Mouse (Mus musculus): ENCODE measurements around the gene Pygl.
"Not testable (repeated sequence)": the region's sequence is repeated elsewhere in the genome, so short reads cannot be mapped to it uniquely, and the experiment has no call there.

The Pygl gene

DNA sequence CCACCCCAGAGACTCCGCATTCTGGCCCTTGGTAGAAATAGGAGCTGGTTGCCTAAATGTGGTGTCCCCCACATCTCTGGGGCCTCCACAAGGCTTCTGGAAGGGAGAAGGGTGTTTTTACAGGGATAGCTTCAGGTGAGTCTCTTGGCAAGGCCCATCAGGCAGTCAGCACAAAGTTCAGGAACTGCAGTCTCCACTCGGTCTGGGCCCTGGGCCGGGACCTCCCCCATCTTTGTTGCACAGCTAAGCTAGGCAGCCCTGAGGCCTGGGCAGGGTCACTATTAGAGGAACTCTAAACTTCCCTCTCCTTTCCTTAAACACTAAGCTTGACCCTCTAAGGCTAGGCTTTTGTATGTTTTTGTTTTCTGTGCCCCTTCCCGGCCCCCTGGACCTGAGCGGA lies 4.6 kb downstream of the Pygl start:
- DNase-seq: no peak

DNA sequence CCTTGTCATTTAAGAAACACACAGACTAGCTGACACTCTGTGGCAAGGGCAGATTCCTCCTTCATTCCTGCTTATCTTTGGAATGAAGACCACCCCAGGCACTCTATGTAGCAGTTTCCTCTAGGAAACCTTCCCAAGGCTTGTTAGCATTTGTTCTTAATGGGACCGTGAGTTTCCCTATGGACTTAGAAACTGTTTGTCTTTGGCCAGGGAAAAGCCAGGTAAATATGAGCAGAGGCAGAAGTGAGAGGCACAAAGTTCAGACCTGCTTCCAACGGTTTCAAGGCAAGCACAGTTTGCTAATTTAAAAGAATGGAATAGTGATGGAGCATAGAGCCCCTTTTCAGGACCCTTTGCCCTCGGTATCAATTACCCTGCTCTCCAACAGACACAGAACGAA lies 8.0 kb downstream of the Pygl start:
- no peak for DNase-seq

GRCm38 (mm10) chr12:70221425-70221824 lies 9.9 kb downstream of the Pygl start:
- no peak for DNase-seq

DNA sequence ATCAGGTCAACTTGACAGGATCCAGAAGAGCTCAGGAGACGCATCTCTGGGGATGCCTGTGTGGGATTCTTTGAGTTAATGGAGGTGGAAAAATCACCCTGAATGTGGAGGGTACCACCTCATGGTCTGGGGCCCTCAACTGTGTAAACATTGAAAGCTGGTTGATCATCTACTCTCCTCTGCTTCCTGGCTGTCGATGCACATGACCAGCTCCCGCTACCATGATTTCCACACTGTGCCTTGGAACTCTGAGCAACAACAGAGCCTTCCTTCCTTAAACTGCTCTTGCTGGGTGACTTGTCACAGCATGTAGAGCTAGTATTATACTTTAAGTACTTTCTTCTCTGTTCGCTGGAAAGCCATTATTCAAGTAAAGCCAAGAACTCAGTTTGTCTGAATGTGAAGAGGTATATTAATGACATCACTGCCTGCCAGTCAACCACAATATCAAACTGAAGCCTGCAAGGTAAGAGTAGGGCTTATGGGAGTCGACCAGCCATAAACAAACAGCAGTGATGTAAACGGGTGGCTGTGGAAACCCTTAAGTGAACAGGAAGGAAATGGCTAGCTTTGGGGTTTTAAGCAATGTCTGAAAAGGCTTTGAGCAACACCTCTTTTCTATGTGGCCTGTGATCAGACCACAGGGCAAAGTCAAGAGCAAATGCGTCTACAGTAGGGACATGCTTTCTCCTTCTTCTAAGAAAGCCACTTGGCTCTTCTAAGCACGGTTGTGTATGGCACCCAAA lies 12.3 kb downstream of the Pygl start:
- DNase-seq: no peak

- peak; percentile 43 to 52 for DNase-seq
Measured at GRCm38 (mm10) chr12:70216229-70216800, 15.0 kb downstream of the Pygl start.

GRCm38 (mm10) chr12:70214281-70214680 lies 17.0 kb downstream of the Pygl start:
- peak in 1 of 2 experiments; percentile 33 for DNase-seq

DNA sequence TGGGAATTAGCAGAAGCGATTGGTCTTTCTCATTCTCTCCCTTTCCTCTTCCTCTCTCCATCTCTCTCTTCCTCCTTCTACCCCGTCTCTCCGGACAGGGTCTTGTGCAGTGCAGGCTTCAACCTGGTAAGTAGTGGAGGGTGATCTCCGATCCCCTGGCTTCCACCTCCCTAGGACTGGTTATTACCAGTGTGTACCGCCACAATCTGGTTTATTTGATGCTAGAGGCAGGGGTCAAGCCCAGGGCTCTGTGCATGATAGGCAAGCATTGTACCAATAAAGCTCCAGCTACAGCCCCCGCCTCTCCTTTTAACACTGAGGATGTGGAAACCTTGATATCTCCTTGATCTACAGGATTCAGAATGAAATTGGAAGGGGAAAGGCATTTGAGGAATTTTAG lies 17.7 kb downstream of the Pygl start:
- no peak for DNase-seq

DNA sequence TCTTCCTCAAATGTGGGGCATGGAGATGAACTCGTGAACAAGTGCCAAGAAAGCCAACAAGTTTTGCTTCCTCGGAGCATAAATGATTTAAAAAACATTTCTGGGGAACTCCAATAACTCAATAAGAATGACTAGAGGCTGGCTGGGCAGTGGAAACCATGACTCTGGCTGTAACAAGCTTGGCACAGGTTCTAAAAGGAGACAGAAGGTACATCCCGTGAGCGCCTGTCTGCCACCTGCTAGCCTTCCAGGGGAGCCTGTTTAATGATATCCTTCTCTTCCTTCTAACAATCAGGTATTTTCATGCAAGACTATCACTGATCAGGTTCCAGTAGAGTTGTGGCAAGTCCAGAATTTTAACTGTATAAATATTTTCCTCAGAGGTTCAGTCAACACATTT lies 18.8 kb downstream of the Pygl start:
- peak; percentile 52 to 59 for DNase-seq

DNA sequence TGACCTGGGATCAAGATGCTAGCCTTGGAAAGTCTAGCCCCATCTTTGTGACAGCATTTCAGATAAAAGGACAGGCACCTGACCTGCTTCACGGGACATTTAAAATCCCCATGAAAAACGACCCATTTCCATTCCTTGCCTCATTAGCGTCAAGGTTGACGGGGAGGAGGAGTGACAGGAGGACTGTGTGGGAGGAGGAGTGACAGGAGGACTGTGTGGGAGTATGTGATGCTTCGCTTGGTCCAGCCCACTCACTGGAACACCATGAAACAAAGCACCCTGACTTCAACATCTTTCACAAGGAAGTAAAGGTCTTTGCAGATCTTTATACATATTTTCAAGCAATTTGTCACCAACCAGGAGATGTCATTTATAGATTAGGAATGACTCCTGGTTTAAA lies 23.1 kb downstream of the Pygl start:
- DNase-seq: no peak

DNA sequence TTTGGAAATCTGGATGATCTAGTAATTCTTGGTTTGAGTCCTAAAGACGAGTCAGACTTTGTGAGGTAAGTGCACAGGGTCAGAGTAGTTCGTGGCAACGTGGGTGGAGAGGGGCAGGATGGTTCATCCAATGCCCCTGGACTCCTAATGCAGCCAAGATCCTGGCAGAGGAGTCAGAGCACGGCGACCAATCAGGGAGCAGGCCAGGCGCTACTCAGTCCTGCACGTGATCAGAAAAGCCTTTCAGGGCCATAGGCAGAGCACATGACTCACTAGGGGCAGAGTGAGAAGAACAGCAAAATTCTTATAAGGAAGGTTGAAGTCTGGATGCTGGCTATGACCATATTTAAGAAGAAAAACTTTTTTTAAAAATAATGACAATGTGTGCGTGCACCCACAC lies 26.9 kb downstream of the Pygl start:
- no peak for DNase-seq

DNA sequence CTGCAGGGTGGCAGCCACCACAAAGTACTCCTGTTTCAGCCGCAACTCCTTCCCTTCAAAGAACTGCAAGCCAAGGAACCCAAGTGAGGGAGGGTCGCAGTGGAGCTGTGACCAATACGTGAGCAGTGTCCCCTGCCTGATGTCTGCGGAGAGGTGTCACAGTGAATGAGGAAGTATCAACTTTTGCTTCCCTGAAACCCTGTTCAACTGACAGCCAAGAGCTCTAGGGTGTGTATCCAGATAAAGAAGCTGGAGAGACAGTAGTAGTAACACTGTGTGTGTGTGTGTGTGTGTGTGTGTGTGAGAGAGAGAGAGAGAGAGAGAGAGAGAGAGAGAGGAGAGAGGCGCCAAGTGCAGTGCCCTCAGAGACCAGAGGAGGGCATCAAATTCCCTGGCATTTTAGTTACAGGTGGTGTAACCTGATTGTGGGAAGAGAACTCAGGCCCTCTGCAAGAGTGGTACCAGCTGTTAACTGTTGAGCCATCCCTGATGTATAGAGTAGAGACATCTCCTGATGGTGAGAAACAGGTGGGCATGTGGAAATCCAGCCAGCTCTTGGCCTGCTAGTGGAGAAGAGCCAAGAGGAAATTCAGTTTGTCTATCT lies 29.3 kb downstream of the Pygl start:
- no peak for DNase-seq

- DNase-seq: peak in 1 of 2 experiments; percentile 25
Measured at GRCm38 (mm10) chr12:70196341-70196740, 34.9 kb downstream of the Pygl start.

- no peak for DNase-seq
Measured at GRCm38 (mm10) chr12:70195426-70195825, 35.9 kb downstream of the Pygl start.

DNA sequence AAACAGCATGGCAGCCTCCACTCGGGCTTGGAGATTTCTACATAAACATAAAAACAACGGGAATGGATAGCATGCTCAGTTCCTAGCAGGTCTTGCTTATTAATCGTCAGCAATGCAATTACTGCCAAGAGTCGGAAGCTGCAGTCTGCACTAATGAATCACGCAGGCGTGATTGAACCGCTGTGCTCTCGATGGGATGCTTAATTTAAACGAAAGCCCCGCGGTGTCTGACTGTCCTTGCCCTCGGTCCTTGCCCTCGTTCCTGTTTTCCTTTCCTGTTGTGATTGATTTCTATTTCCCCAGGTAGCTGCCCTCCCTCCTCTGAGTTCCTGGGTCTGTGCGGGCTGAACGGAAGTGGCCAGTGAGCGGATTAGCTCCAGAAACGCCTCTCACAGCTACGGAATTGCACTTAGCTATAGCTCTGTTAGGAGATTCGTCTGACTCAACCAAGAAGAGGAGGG lies 39.0 kb downstream of the Pygl start:
- DNase-seq: peak; percentile 57 to 63

DNA sequence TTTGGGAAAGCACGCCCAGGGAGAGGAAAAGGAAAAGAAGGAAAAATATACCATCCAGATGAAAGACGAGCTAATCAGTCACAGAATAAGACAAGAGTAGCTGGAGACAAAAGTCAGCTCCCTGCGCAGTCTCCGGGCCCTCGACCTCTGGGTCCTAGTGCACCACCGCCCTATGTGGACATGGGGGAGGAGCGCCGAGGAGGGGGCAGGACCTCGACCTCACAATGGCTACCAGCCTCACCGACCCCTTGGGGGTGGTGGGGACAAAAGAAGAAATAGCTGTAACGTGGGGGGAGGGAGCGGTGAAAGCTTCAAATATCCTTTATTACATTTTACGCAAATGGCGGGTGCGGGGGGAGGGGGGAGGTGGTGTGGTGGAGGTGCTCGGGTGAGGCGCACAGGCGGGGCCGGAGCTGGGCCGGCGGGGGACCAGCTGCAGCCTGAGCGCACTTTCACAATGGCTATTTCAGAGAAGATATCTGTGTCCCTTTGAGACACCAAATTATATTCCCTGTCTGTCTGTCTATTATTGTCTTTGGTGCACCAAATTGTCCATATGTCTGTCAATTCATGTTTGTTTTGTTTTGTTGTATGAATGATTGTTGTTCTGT lies 47.0 kb downstream of the Pygl start:
- peak; percentile 27 to 49 for DNase-seq

- not testable (repeated sequence) for DNase-seq
Measured at GRCm38 (mm10) chr12:70183507-70183906, 47.8 kb downstream of the Pygl start.

- no peak for DNase-seq
Measured at GRCm38 (mm10) chr12:70169969-70170368, 61.3 kb downstream of the Pygl start.

GRCm38 (mm10) chr12:70167950-70168349 lies 63.3 kb downstream of the Pygl start:
- no peak for DNase-seq

- no peak for DNase-seq
Measured at GRCm38 (mm10) chr12:70164741-70165140, 66.5 kb downstream of the Pygl start.

DNA sequence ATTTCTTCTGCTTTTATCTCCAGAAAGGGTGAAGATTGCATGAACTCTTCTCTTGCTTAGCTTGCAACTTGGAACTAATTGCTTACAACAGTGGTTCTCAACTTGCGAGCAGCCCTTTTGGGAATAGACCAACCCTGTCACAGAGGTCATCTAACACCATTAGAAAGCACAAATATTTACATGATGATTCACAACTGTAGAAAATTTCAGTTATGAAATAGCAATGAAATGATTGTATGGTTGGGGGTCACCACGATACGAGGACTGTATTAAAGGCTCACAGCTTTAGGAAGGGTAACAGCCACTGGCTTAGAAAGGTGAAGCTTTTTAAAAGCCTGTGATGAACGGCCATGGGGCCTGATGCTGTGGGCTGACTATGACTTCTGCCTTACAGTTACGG lies 70.2 kb downstream of the Pygl start:
- no peak for DNase-seq

DNA sequence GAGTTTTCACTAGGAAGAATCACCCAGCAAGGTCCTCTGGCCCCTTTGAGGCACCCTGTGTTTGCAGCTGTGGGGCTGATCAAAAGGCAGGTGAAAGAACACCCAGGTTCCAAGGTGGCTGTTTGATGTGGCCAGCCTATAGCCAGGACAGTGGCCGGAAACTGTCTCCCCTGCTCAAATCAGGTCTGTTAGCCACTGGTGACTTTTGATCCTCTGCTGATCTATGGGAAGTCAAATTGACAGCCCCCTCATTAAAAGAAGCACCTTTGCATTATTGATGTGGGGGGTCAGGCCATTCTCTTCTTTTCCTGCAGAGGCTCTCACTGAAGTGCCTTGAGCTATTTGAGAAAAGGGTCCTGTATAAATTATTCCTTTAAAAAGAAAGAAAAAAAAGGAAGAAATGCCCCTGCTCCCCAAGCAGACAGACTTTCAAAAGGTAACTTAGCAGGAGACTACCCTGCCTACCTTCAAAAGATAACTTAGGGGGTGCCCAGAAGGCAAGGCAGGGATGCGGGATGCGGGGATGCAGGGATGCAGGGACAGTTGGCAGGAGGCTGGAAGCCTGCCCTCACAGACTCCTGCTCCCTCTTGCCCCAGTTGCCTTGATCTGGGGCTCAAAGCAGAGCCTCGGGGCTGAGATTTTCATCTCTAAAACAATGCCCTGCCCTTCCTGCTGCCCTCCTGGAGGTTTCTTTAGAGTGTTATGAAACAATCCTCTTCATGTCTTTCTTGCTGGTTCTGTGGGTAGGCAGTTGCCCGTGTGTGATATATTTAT lies 73.8 kb downstream of the Pygl start:
- no peak for DNase-seq

DNA sequence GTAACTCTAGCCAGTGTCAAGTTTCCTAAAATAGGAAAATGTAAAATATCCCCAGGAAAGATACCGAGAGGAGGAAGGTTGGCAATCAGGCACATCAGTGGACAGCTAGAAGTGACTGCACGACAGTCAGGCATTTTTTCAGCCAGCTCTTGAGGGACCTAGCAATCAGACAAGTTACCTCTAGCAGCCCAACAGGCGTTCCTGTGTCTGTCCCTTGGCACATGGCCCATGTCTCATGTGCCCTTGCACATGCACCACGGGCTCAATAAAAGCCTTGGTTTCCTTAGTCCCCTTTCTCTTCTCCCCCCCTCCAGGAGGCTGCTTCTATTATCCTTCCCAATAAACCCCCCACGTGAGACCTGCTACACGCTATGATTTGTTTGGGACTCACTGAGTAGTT lies 75.1 kb downstream of the Pygl start:
- peak; percentile 16 to 20 for DNase-seq

DNA sequence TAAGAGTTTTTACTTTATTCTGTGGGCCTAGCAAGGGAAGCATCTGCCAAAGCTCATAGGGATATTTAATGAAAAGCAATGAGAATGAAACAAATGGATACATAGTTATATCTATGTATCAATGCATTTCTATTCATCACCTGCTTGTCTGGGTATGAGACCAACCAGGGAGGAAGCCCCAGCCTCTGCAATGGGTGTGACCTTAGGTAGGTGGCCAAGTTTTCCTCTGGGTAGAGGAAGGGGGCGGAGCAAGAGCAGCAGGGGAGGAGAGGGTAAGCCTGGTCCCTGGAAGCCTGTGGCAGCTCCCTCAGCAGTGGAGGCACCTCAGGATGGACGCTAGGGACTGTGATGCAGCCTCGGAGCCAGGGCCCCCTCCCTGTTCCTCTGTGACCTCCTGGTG lies 77.4 kb downstream of the Pygl start, which contains the start of gene Abhd12b:
Abhd12b (plus strand) TSS at position 301 of the 400 bp plus-strand sequence.
- no peak for DNase-seq
